Comparison of ENCODE assay signal across 8 mouse cellular contexts in the genomic region with DNA sequence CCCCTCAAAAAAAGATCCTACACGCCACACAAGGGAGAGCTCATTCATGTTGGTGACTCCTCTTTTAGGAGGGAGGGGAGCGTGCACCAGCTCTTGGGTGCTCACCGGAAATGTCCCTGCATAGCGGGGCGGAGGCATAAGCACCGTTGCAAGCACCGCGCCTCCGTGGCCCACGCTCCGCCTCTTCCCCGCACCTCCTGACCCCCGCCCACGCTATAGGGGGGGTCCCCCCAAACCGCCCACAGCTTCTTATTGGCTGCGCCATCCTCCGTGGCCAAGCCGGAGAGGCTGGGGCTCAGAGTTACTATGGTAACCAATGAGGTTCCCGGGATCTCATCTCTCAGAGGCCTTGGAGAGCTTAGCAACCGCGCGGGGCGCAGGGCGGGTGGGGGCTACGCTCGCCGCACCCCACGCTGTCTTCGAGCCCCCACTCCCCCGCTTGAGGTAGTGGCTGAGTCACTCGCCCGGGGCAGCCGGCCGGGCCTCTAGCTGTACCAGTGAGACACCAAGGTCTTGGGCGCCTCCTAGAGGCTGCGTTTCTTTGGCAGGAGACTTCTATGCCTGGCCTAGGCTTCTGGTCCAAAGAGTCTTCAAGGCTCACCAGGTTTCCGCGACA. TPM values are rescaled to one million over a fixed set of nuclear protein-coding genes. Genes with fewer than 3 reads are reported as not detected.
DNase-seq lines count a peak whose midpoint lies in the region; ATAC-seq and TF ChIP-seq lines count a peak whose summit lies in the region.

No protein-coding gene starts in this region.

- TF ChIP-seq RAD21 in MEL (IDR thresholded peaks at IDR 0.05; ENCODE audit: low read depth, low read length): peak; percentile 83

- H3K79me2 ChIP-seq in MEL (ENCODE audit: control insufficient read depth, insufficient read depth, low read length, poor library complexity): peaks cover 30% of the 10 kb centered on the region

- H3K36me3 ChIP-seq in MEL (ENCODE audit: control insufficient read depth in 1 of 2, insufficient read depth in 2 of 2, low read length in 2 of 2): peaks cover 0 to 12% of the 10 kb centered on the region in 2 experiments; a peak in 2 of 4 replicates
- no peaks in the 10 kb centered on the region for H3K36me3 ChIP-seq in forebrain, postnatal 0 days (ENCODE audit: insufficient read depth)
- H3K36me3 ChIP-seq in thymus, adult 2 months (ENCODE audit: control insufficient read depth, insufficient read depth, low read length): no peaks in the 10 kb centered on the region

- peak; percentile 99 for DNase-seq in MEL (ENCODE audit: low read depth, low spot score)
- DNase-seq in cerebellum, adult 2 months: peak; percentile 95 to 97
- DNase-seq in forebrain, postnatal 0 days: peak; percentile 93
- DNase-seq in heart, postnatal 4 days: peak; percentile 95
- peak; percentile 87 for DNase-seq in layer of hippocampus, adult 2 months (ENCODE audit: low spot score in 2 of 2)
- peak; percentile 91 for DNase-seq in lung, adult 2 months
- peak; percentile 88 for DNase-seq in thymus, adult 2 months

- H3K4me2 ChIP-seq in forebrain, postnatal 0 days (ENCODE audit: low read depth): peak overlapping the region; percentile 81

- WGBS in cerebellum, adult 2 months: under 1% methylated on average over 38 of the region's 38 CpGs
- WGBS in forebrain, postnatal 0 days: under 1% methylated on average over 34 of the region's 38 CpGs
- WGBS in lung, adult 2 months: under 1% methylated on average over 38 of the region's 38 CpGs
- WGBS in thymus, adult 2 months: under 1% methylated on average over 38 of the region's 38 CpGs

- H3K9ac ChIP-seq in MEL (ENCODE audit: control insufficient read depth, low read depth, low read length, poor library complexity, severe bottlenecking): peak overlapping the region; percentile 85
- peak overlapping the region; percentile 32 for H3K9ac ChIP-seq in forebrain, postnatal 0 days

- ATAC-seq in forebrain, postnatal 0 days: peak; percentile 72
- peak; percentile 52 for ATAC-seq in neutrophil, adult 5-6 weeks (ENCODE audit: extremely low read depth, insufficient number of reproducible peaks, low FRiP score, poor library complexity, severe bottlenecking)

- no peaks in the 10 kb centered on the region for H3K9me3 ChIP-seq in MEL (replicated peaks; ENCODE audit: insufficient read depth, low read length)
- no peaks in the 10 kb centered on the region for H3K9me3 ChIP-seq in forebrain, postnatal 0 days (ENCODE audit: low read length)

- TF ChIP-seq POLR2A in MEL (IDR thresholded peaks at IDR 0.05; ENCODE audit: control insufficient read depth in 1 of 2, insufficient read depth in 1 of 2, low read depth in 1 of 2, low read length in 2 of 2, poor library complexity in 1 of 2): peak; percentile 54 to 74; a peak in 3 of 4 replicates
- TF ChIP-seq POLR2A in cerebellum, adult 2 months (IDR thresholded peaks at IDR 0.05; ENCODE audit: borderline replicate concordance, insufficient read depth, low read length): peak; percentile 31; the same call in 1 of the 2 replicates
- no peak for TF ChIP-seq POLR2A in lung, adult 2 months (IDR thresholded peaks at IDR 0.05; ENCODE audit: borderline replicate concordance, extremely low read depth, low read depth, low read length)
- no peak for TF ChIP-seq POLR2A in thymus, adult 2 months (IDR thresholded peaks at IDR 0.05; ENCODE audit: control insufficient read depth, extremely low read depth, insufficient read depth, low read length, poor library complexity)

- peak overlapping the region; percentile 70 to 81 for H3K4me3 ChIP-seq in MEL (ENCODE audit: control insufficient read depth in 1 of 2, insufficient read depth in 1 of 2, low read depth in 2 of 2, low read length in 2 of 2)
- peak overlapping the region; percentile 64 for H3K4me3 ChIP-seq in cerebellum, adult 2 months (replicated peaks; ENCODE audit: insufficient read depth, low read depth, low read length)
- peak overlapping the region; percentile 46 for H3K4me3 ChIP-seq in forebrain, postnatal 0 days (ENCODE audit: low read depth, low read length)
- peak overlapping the region; percentile 66 for H3K4me3 ChIP-seq in layer of hippocampus, adult 2 months
- H3K4me3 ChIP-seq in lung, adult 2 months (replicated peaks; ENCODE audit: extremely low read depth, low read depth, low read length): peak overlapping the region; percentile 35
- peak overlapping the region; percentile 34 for H3K4me3 ChIP-seq in thymus, adult 2 months (ENCODE audit: control insufficient read depth, insufficient read depth, low read length)

- H3K27me3 ChIP-seq in MEL (ENCODE audit: control insufficient read depth in 1 of 2, insufficient read depth in 2 of 2, low read length in 2 of 2): no peaks in the 10 kb centered on the region
- no peaks in the 10 kb centered on the region for H3K27me3 ChIP-seq in cerebellum, adult 2 months (ENCODE audit: control insufficient read depth, insufficient read depth, low read length)
- peaks cover 30% of the 10 kb centered on the region for H3K27me3 ChIP-seq in forebrain, postnatal 0 days (ENCODE audit: insufficient read depth, low read length)
- peaks cover 45% of the 10 kb centered on the region for H3K27me3 ChIP-seq in thymus, adult 2 months (ENCODE audit: control insufficient read depth, insufficient read depth, low read length)

- peak; percentile 77 to 96 (median 93); a peak in 5 of 6 replicates for TF ChIP-seq CTCF in MEL (IDR thresholded peaks at IDR 0.05 in 2 of 3, conservative IDR thresholded peaks at IDR 0.05 in 1 of 3; ENCODE audit: control insufficient read depth in 1 of 3, insufficient read depth in 1 of 3, low read depth in 2 of 3, low read length in 3 of 3, poor library complexity in 1 of 3, severe bottlenecking in 1 of 3)
- TF ChIP-seq CTCF in cerebellum, adult 2 months (IDR thresholded peaks at IDR 0.05; ENCODE audit: borderline replicate concordance, insufficient read depth, low read depth, low read length): peak; percentile 79
- TF ChIP-seq CTCF in forebrain, postnatal 0 days (IDR thresholded peaks at IDR 0.05; ENCODE audit: low read depth): peak; percentile 78
- TF ChIP-seq CTCF in layer of hippocampus, adult 2 months (conservative IDR thresholded peaks at IDR 0.05): peak; percentile 92
- peak; percentile 73 for TF ChIP-seq CTCF in lung, adult 2 months (IDR thresholded peaks at IDR 0.05; ENCODE audit: insufficient read depth, low read length)
- peak; percentile 81; the same call in 1 of the 2 replicates for TF ChIP-seq CTCF in thymus, adult 2 months (IDR thresholded peaks at IDR 0.05; ENCODE audit: borderline replicate concordance, control insufficient read depth, extremely low read depth, insufficient read depth, low read length, poor library complexity)

- peak overlapping the region; percentile 97 for H3K27ac ChIP-seq in MEL (ENCODE audit: control insufficient read depth, low read depth, low read length)
- H3K27ac ChIP-seq in cerebellum, adult 2 months (ENCODE audit: insufficient read depth, low read length): no peak overlapping the region
- H3K27ac ChIP-seq in forebrain, postnatal 0 days (ENCODE audit: low read depth, low read length): peak overlapping the region; percentile 36
- peak overlapping the region; percentile 89 for H3K27ac ChIP-seq in layer of hippocampus, adult 2 months
- no peak overlapping the region for H3K27ac ChIP-seq in thymus, adult 2 months (ENCODE audit: control insufficient read depth, insufficient read depth, low read length)

- TF ChIP-seq EP300 in MEL (IDR thresholded peaks at IDR 0.05; ENCODE audit: low read depth in 1 of 2, low read length in 2 of 2): peak in 1 of 2 experiments; percentile 69; a peak in 3 of 4 replicates

- H3K4me1 ChIP-seq in MEL (ENCODE audit: control insufficient read depth in 1 of 2, insufficient read depth in 2 of 2, low read length in 2 of 2): peaks cover 0 to 21% of the 10 kb centered on the region in 2 experiments; a peak in 3 of 4 replicates
- H3K4me1 ChIP-seq in cerebellum, adult 2 months (ENCODE audit: control insufficient read depth, insufficient read depth, low read length): peaks cover 3% of the 10 kb centered on the region; the same call in 1 of the 2 replicates
- H3K4me1 ChIP-seq in forebrain, postnatal 0 days (ENCODE audit: insufficient read depth): 0 out of 2 replicates have a peak, but pooled peaks cover 4% of the 10 kb centered on the region
- peaks cover 19% of the 10 kb centered on the region for H3K4me1 ChIP-seq in lung, adult 2 months (ENCODE audit: control insufficient read depth, insufficient read depth, low read length)
- peaks cover 64% of the 10 kb centered on the region for H3K4me1 ChIP-seq in thymus, adult 2 months (replicated peaks; ENCODE audit: control insufficient read depth, insufficient read depth, low read length)

RNA-seq across cellular contexts. Expression of a gene that starts 0.9 kb away (rescaled TPM):
- total RNA-seq in MEL (2012; rRNA removed): 16.7 and 18.8 TPM in 2 replicates
- 10 to 100 TPM in 1 of 2 experiments, not detected in 1; 18.2 TPM for polyA plus RNA-seq in MEL (2012; ENCODE audit: insufficient read depth in 1 of 2, insufficient read length in 2 of 2, low read depth in 1 of 2, low replicate concordance in 2 of 2, missing spikeins in 1 of 2)
- polyA plus RNA-seq in cerebellum, adult 2 months (2012; rRNA removed): 3.0 and 3.7 TPM in 2 replicates
- 4.2 and 4.5 TPM in 2 replicates for total RNA-seq in forebrain, postnatal 0 days (2014; rRNA removed)
- 1.7 TPM in 2 replicates for polyA plus RNA-seq in forebrain, postnatal 0 days (2015; fragmentation: Nextera tagmentation; extraction: Ambion mirVana)
- 10 to 100 TPM; 42.6 to 49.5 TPM for total RNA-seq in heart, postnatal 4 days (2021)
- total RNA-seq in layer of hippocampus, adult 2 months (2021): 1 to 10 TPM; 3.8 to 3.9 TPM
- 21.4 and 33.8 TPM in 2 replicates for polyA plus RNA-seq in lung, adult 2 months (2012; rRNA removed)
- total RNA-seq in neutrophil, adult 5-6 weeks (2017): 0.35 and 0.61 TPM in 2 replicates
- 10.6 and 14.1 TPM in 2 replicates for polyA plus RNA-seq in thymus, adult 2 months (2012; rRNA removed)

RNA-seq across cellular contexts. Expression of a gene that starts 8.4 kb away (rescaled TPM):
- 22.7 and 33.1 TPM in 2 replicates for total RNA-seq in MEL (2012; rRNA removed)
- polyA plus RNA-seq in MEL (2012; ENCODE audit: insufficient read depth in 1 of 2, insufficient read length in 2 of 2, low read depth in 1 of 2, low replicate concordance in 2 of 2, missing spikeins in 1 of 2): 10 to 100 TPM in 1 of 2 experiments, not detected in 1; 23.1 TPM
- 15.3 and 16.3 TPM in 2 replicates for polyA plus RNA-seq in cerebellum, adult 2 months (2012; rRNA removed)
- total RNA-seq in forebrain, postnatal 0 days (2014; rRNA removed): 15.5 and 19.6 TPM in 2 replicates
- polyA plus RNA-seq in forebrain, postnatal 0 days (2015; fragmentation: Nextera tagmentation; extraction: Ambion mirVana): 11.5 and 16.3 TPM in 2 replicates
- 1 to 10 TPM; 8.1 to 8.7 TPM for total RNA-seq in heart, postnatal 4 days (2021)
- total RNA-seq in layer of hippocampus, adult 2 months (2021): 10 to 100 TPM; 19.3 to 22.4 TPM
- polyA plus RNA-seq in lung, adult 2 months (2012; rRNA removed): 15.3 and 21.1 TPM in 2 replicates
- 8.2 and 13.4 TPM in 2 replicates for total RNA-seq in neutrophil, adult 5-6 weeks (2017)
- polyA plus RNA-seq in thymus, adult 2 months (2012; rRNA removed): 37.6 and 48.9 TPM in 2 replicates

RNA-seq across cellular contexts. Expression of a gene that starts 20.8 kb away (rescaled TPM):
- 54.2 and 59.5 TPM in 2 replicates for total RNA-seq in MEL (2012; rRNA removed)
- 10 to 100 TPM in 1 of 2 experiments, not detected in 1; 58.4 TPM for polyA plus RNA-seq in MEL (2012; ENCODE audit: insufficient read depth in 1 of 2, insufficient read length in 2 of 2, low read depth in 1 of 2, low replicate concordance in 2 of 2, missing spikeins in 1 of 2)
- polyA plus RNA-seq in cerebellum, adult 2 months (2012; rRNA removed): 18.6 and 19.3 TPM in 2 replicates
- total RNA-seq in forebrain, postnatal 0 days (2014; rRNA removed): 19.5 and 21.0 TPM in 2 replicates
- 12.7 and 13.8 TPM in 2 replicates for polyA plus RNA-seq in forebrain, postnatal 0 days (2015; fragmentation: Nextera tagmentation; extraction: Ambion mirVana)
- 10 to 100 TPM; 15.0 to 17.4 TPM for total RNA-seq in heart, postnatal 4 days (2021)
- 10 to 100 TPM; 30.7 to 31.4 TPM for total RNA-seq in layer of hippocampus, adult 2 months (2021)
- 21.0 and 25.7 TPM in 2 replicates for polyA plus RNA-seq in lung, adult 2 months (2012; rRNA removed)
- total RNA-seq in neutrophil, adult 5-6 weeks (2017): 3.4 and 6.6 TPM in 2 replicates
- polyA plus RNA-seq in thymus, adult 2 months (2012; rRNA removed): 28.3 and 33.8 TPM in 2 replicates

RNA-seq across cellular contexts. Expression of a gene that starts 23.3 kb away (rescaled TPM):
- total RNA-seq in MEL (2012; rRNA removed): 0.35 and 0.46 TPM in 2 replicates
- polyA plus RNA-seq in MEL (2012; ENCODE audit: insufficient read depth in 1 of 2, insufficient read length in 2 of 2, low read depth in 1 of 2, low replicate concordance in 2 of 2, missing spikeins in 1 of 2): 1 to 10 TPM in 1 of 2 experiments, not detected in 1; 2.6 TPM
- 23.9 and 28.6 TPM in 2 replicates for polyA plus RNA-seq in cerebellum, adult 2 months (2012; rRNA removed)
- 10.6 and 11.0 TPM in 2 replicates for total RNA-seq in forebrain, postnatal 0 days (2014; rRNA removed)
- 11.9 and 15.6 TPM in 2 replicates for polyA plus RNA-seq in forebrain, postnatal 0 days (2015; fragmentation: Nextera tagmentation; extraction: Ambion mirVana)
- 10 to 100 TPM; 20.3 to 23.2 TPM for total RNA-seq in heart, postnatal 4 days (2021)
- 100 to 1,000 TPM; 104 to 110 TPM for total RNA-seq in layer of hippocampus, adult 2 months (2021)
- polyA plus RNA-seq in lung, adult 2 months (2012; rRNA removed): 11.6 and 12.5 TPM in 2 replicates
- 0.47 and 0.61 TPM in 2 replicates for total RNA-seq in neutrophil, adult 5-6 weeks (2017)
- polyA plus RNA-seq in thymus, adult 2 months (2012; rRNA removed): 15.3 and 15.5 TPM in 2 replicates

Comparison
In these comparisons a context has a peak if more than half of its experiments do, and no peak if none do; other contexts are left out.
1. H3K27ac ChIP-seq: peak in MEL (single experiment), forebrain, postnatal 0 days (single experiment) and layer of hippocampus, adult 2 months (single experiment); none in cerebellum, adult 2 months (single experiment) and thymus, adult 2 months (single experiment).
2. POLR2A ChIP-seq: peak in MEL (2 of 2) and cerebellum, adult 2 months (single experiment); none in lung, adult 2 months (single experiment) and thymus, adult 2 months (single experiment).
3. Peak in every context shown above with its lines, with median percentiles within 50 percentile points of each other: DNase-seq, H3K4me3 ChIP-seq and CTCF ChIP-seq.